Mouse (Mus musculus) CH12.LX (cell line): ENCODE measurements around the gene Nxf7.
"Not testable (repeated sequence)": the region's sequence is repeated elsewhere in the genome, so short reads cannot be mapped to it uniquely, and the experiment has no call there.

Experiments
- BHLHE40 ChIP-seq: IDR thresholded peaks from 2 replicates; pipeline ENCODE4 v1.6.1; 2011; ENCODE audit warnings: mild to moderate bottlenecking, low read depth, low read length, improper control_type of control experiment
- CHD1 ChIP-seq: IDR thresholded peaks from 2 replicates; pipeline ENCODE4 v1.6.1; 2012; ENCODE audit warnings: low read depth, low read length, improper control_type of control experiment, inconsistent platforms
- CHD2 ChIP-seq: IDR thresholded peaks from 2 replicates; pipeline ENCODE4 v1.6.1; 2011; ENCODE audit warnings: low read length, improper control_type of control experiment
- CTCF ChIP-seq, 2 experiments: IDR thresholded peaks in 1 of 2; conservative IDR thresholded peaks in 1 of 2; 2 replicates each; pipeline ENCODE4 v1.5.1; 2011 to 2012; ENCODE audit warnings: low read depth in 2 of 2, low read length in 2 of 2, improper control_type of control experiment in 1 of 2, inconsistent platforms in 1 of 2, mild to moderate bottlenecking in 1 of 2, moderate library complexity in 1 of 2
- E2F4 ChIP-seq: IDR thresholded peaks from 2 replicates; pipeline ENCODE4 v1.6.1; 2011; ENCODE audit warnings: low read depth, low read length, improper control_type of control experiment; ENCODE audit not compliant: insufficient replicate concordance
- EP300 ChIP-seq: IDR thresholded peaks from 2 replicates; pipeline ENCODE4 v1.6.1; 2011; ENCODE audit warnings: low read length, improper control_type of control experiment
- GABPA ChIP-seq: IDR thresholded peaks from 2 replicates; pipeline ENCODE4 v1.6.1; 2012; ENCODE audit warnings: low read depth, low read length, improper control_type of control experiment, inconsistent platforms; ENCODE audit not compliant: insufficient replicate concordance
- JUND ChIP-seq: conservative IDR thresholded peaks from 2 replicates; pipeline ENCODE4 v1.6.1; 2011; ENCODE audit warnings: low read depth, low read length, improper control_type of control experiment
- MAX ChIP-seq: IDR thresholded peaks from 2 replicates; pipeline ENCODE4 v1.6.1; 2011; ENCODE audit warnings: low read length, improper control_type of control experiment
- POLR2A ChIP-seq: IDR thresholded peaks from 2 replicates; pipeline ENCODE4 v1.6.1; 2011; ENCODE audit warnings: low read depth, mild to moderate bottlenecking, improper control_type of control experiment, low read length
- POLR2AphosphoS2 ChIP-seq: IDR thresholded peaks from 2 replicates; pipeline ENCODE4 v1.6.1; 2011; ENCODE audit warnings: low read depth, low read length, improper control_type of control experiment
- ZC3H11A ChIP-seq: IDR thresholded peaks from 2 replicates; pipeline ENCODE4 v1.6.1; 2012; ENCODE audit warnings: low read depth, mild to moderate bottlenecking, inconsistent platforms, low read length, improper control_type of control experiment

- TF ChIP-seq CHD1, EP300, POLR2A, POLR2AphosphoS2, MAX, BHLHE40, ZC3H11A, GABPA, JUND, CHD2, E2F4: not testable (repeated sequence)
- TF ChIP-seq CTCF (conservative IDR thresholded peaks at IDR 0.05 in 1 of 2, IDR thresholded peaks at IDR 0.05 in 1 of 2; ENCODE audit: low read depth in 2 of 2, low read length in 2 of 2): peak; percentile 47 to 66; a peak in 3 of 4 replicates
Observed at GRCm38 (mm10) chrX:135569467-135569866, 29.1 kb downstream of the Nxf7 start.
